Mouse (Mus musculus): ENCODE measurements around the gene Cryz. TPM values are rescaled to one million over a fixed set of nuclear protein-coding genes. Genes with fewer than 3 reads are reported as not detected.

The Cryz gene
- polyA plus RNA-seq, 1 experiment from 2014 or later, result 9.3 TPM

GRCm38 (mm10) chr3:154577895-154578294 lies 18.6 kb upstream of the Cryz start:
- Histone ChIP-seq H3K9ac (no peak overlapping the region), H3K36me3 (peaks cover 15% of the 10 kb centered on the region), H3K4me1 (replicated peaks) (no peaks in the 10 kb centered on the region), H3K4me3 (no peak overlapping the region), H3K27ac (replicated peaks) (no peak overlapping the region), H3K27me3 (no peaks in the 10 kb centered on the region), H3K4me2 (no peak overlapping the region), H3K9me3 (no peaks in the 10 kb centered on the region)
- WGBS, result 94% methylated on average over 8 of the region's 8 CpGs
- no peak for ATAC-seq (ENCODE audit: low FRiP score, low read depth)

- Histone ChIP-seq H3K36me3 (peaks cover 31% of the 10 kb centered on the region), H3K4me2 (no peak overlapping the region), H3K9me3 (no peaks in the 10 kb centered on the region), H3K27ac (replicated peaks) (no peak overlapping the region), H3K9ac (no peak overlapping the region), H3K4me3 (no peak overlapping the region), H3K4me1 (replicated peaks) (no peaks in the 10 kb centered on the region), H3K27me3 (no peaks in the 10 kb centered on the region)
- 89% methylated on average over 8 of the region's 8 CpGs for WGBS
- ATAC-seq (ENCODE audit: low FRiP score, low read depth), result 0 out of 2 replicates have a peak, but pooled peaks have one; percentile 27
These were observed 12.2 kb upstream of the Cryz start for GRCm38 (mm10) chr3:154584351-154584750.

GRCm38 (mm10) chr3:154590971-154591370 lies 5.5 kb upstream of the Cryz start:
- WGBS, result 97% methylated on average over 5 of the region's 5 CpGs
- Histone ChIP-seq H3K27me3 (no peaks in the 10 kb centered on the region), H3K9me3 (no peaks in the 10 kb centered on the region), H3K27ac (replicated peaks) (no peak overlapping the region), H3K9ac (no peak overlapping the region), H3K4me1 (replicated peaks) (no peaks in the 10 kb centered on the region; the same call in 1 of the 2 replicates), H3K4me2 (no peak overlapping the region), H3K36me3 (peaks cover 43% of the 10 kb centered on the region), H3K4me3 (no peak overlapping the region)
- ATAC-seq (ENCODE audit: low FRiP score, low read depth), result no peak

- peaks cover 4% of the 10 kb centered on the region for H3K4me1 ChIP-seq (replicated peaks)
- no peaks in the 10 kb centered on the region for H3K9me3 ChIP-seq
- no peak for ATAC-seq (ENCODE audit: low FRiP score, low read depth)
- no peak overlapping the region for H3K4me2 ChIP-seq
- no peak overlapping the region for H3K9ac ChIP-seq
- H3K27ac ChIP-seq (replicated peaks), result no peak overlapping the region
- H3K36me3 ChIP-seq, result peaks cover 41% of the 10 kb centered on the region
- H3K4me3 ChIP-seq, result no peak overlapping the region
- no peaks in the 10 kb centered on the region for H3K27me3 ChIP-seq
- WGBS, result 96% methylated on average over 3 of the region's 3 CpGs
These were observed 4.9 kb upstream of the Cryz start for GRCm38 (mm10) chr3:154591621-154592020.

- H3K36me3 ChIP-seq, result peaks cover 27% of the 10 kb centered on the region
- 90% methylated on average over 6 of the region's 6 CpGs for WGBS
- H3K9ac ChIP-seq, result no peak overlapping the region
- no peak overlapping the region for H3K4me2 ChIP-seq
- H3K27me3 ChIP-seq, result no peaks in the 10 kb centered on the region
- H3K27ac ChIP-seq (replicated peaks), result no peak overlapping the region
- H3K9me3 ChIP-seq, result no peaks in the 10 kb centered on the region
- H3K4me1 ChIP-seq (replicated peaks), result peaks cover 10% of the 10 kb centered on the region
- no peak for ATAC-seq (ENCODE audit: low FRiP score, low read depth)
- no peak overlapping the region for H3K4me3 ChIP-seq
These were observed 2.9 kb upstream of the Cryz start for GRCm38 (mm10) chr3:154593596-154593995.

GRCm38 (mm10) chr3:154594156-154594555 lies 2.4 kb upstream of the Cryz start:
- peaks cover 10% of the 10 kb centered on the region for H3K4me1 ChIP-seq (replicated peaks)
- WGBS, result 94% methylated on average over 6 of the region's 6 CpGs
- H3K4me2 ChIP-seq, result no peak overlapping the region
- H3K27me3 ChIP-seq, result no peaks in the 10 kb centered on the region
- no peak overlapping the region for H3K4me3 ChIP-seq
- no peaks in the 10 kb centered on the region for H3K9me3 ChIP-seq
- peaks cover 27% of the 10 kb centered on the region for H3K36me3 ChIP-seq
- no peak overlapping the region for H3K9ac ChIP-seq
- no peak for ATAC-seq (ENCODE audit: low FRiP score, low read depth)
- H3K27ac ChIP-seq (replicated peaks), result no peak overlapping the region

- ATAC-seq (ENCODE audit: low FRiP score, low read depth), result peak; percentile 96
- Histone ChIP-seq H3K4me2 (peak within 1 kb of the TSS; percentile 81), H3K27me3 (no peaks in the 10 kb centered on the region), H3K4me1 (replicated peaks) (peaks cover 10% of the 10 kb centered on the region), H3K4me3 (peak within 1 kb of the TSS; percentile 62), H3K36me3 (peaks cover 14% of the 10 kb centered on the region; the same call in 1 of the 2 replicates), H3K27ac (replicated peaks) (peak within 1 kb of the TSS; percentile 95), H3K9me3 (no peaks in the 10 kb centered on the region), H3K9ac (peak within 1 kb of the TSS; percentile 68)
- WGBS, result under 1% methylated on average over 38 of the region's 38 CpGs
These were observed 533 bp downstream of the Cryz start, which contains the start of gene Tyw3 for GRCm38 (mm10) chr3:154596934-154597554. Gene Tyw3 (minus strand): TSS chr3:154597104.

- peak overlapping the region; percentile 68 for H3K9ac ChIP-seq
- ATAC-seq (ENCODE audit: low FRiP score, low read depth), result 0 out of 2 replicates have a peak, but pooled peaks have one; percentile 0
- 34% methylated on average over 7 of the region's 7 CpGs for WGBS
These were observed 1.1 kb downstream of the Cryz start for GRCm38 (mm10) chr3:154597561-154597960.

GRCm38 (mm10) chr3:154602141-154602540 lies 5.6 kb downstream of the Cryz start:
- no peak for ATAC-seq (ENCODE audit: low FRiP score, low read depth)
- peaks cover 4% of the 10 kb centered on the region; the same call in 1 of the 2 replicates for H3K36me3 ChIP-seq
- H3K4me1 ChIP-seq (replicated peaks), result peaks cover 7% of the 10 kb centered on the region; the same call in 1 of the 2 replicates
- H3K9me3 ChIP-seq, result no peaks in the 10 kb centered on the region
- no peak overlapping the region for H3K4me2 ChIP-seq
- H3K4me3 ChIP-seq, result no peak overlapping the region
- H3K27me3 ChIP-seq, result no peaks in the 10 kb centered on the region
- no peak overlapping the region for H3K9ac ChIP-seq
- H3K27ac ChIP-seq (replicated peaks), result no peak overlapping the region

More at GRCm38 (mm10) chr3:154597561-154597960, 1.1 kb downstream of the Cryz start:
- Histone ChIP-seq H3K9me3 (no peaks in the 10 kb centered on the region), H3K4me1 (replicated peaks) (peaks cover 10% of the 10 kb centered on the region), H3K36me3 (peaks cover 10% of the 10 kb centered on the region; the same call in 1 of the 2 replicates), H3K27ac (replicated peaks) (peak overlapping the region; percentile 95), H3K4me3 (peak overlapping the region; percentile 62), H3K4me2 (peak overlapping the region; percentile 81), H3K27me3 (no peaks in the 10 kb centered on the region)

GRCm38 (mm10) chr3:154604871-154605270 lies 8.4 kb downstream of the Cryz start:
- H3K4me1 ChIP-seq (replicated peaks), result no peaks in the 10 kb centered on the region
- ATAC-seq (ENCODE audit: low FRiP score, low read depth), result no peak
- H3K9ac ChIP-seq, result no peak overlapping the region
- no peaks in the 10 kb centered on the region for H3K9me3 ChIP-seq
- H3K4me2 ChIP-seq, result no peak overlapping the region
- H3K36me3 ChIP-seq, result peaks cover 4% of the 10 kb centered on the region; the same call in 1 of the 2 replicates
- H3K27me3 ChIP-seq, result no peaks in the 10 kb centered on the region
- WGBS, result 71% methylated on average over 5 of the region's 5 CpGs
- no peak overlapping the region for H3K27ac ChIP-seq (replicated peaks)
- H3K4me3 ChIP-seq, result no peak overlapping the region

GRCm38 (mm10) chr3:154607896-154608295 lies 11.4 kb downstream of the Cryz start:
- no peaks in the 10 kb centered on the region for H3K9me3 ChIP-seq
- H3K4me1 ChIP-seq (replicated peaks), result no peaks in the 10 kb centered on the region
- no peak for ATAC-seq (ENCODE audit: low FRiP score, low read depth)
- peaks cover 4% of the 10 kb centered on the region; the same call in 1 of the 2 replicates for H3K36me3 ChIP-seq
- H3K4me3 ChIP-seq, result no peak overlapping the region
- 91% methylated on average over 1 of the region's 1 CpGs for WGBS
- no peak overlapping the region for H3K27ac ChIP-seq (replicated peaks)
- no peak overlapping the region for H3K4me2 ChIP-seq
- H3K27me3 ChIP-seq, result no peaks in the 10 kb centered on the region
- no peak overlapping the region for H3K9ac ChIP-seq

GRCm38 (mm10) chr3:154611888-154612287 lies 15.4 kb downstream of the Cryz start:
- Histone ChIP-seq H3K4me1 (replicated peaks) (no peaks in the 10 kb centered on the region), H3K4me3 (no peak overlapping the region), H3K27ac (replicated peaks) (no peak overlapping the region), H3K36me3 (no peaks in the 10 kb centered on the region), H3K9me3 (no peaks in the 10 kb centered on the region), H3K27me3 (no peaks in the 10 kb centered on the region), H3K9ac (no peak overlapping the region), H3K4me2 (no peak overlapping the region)
- ATAC-seq (ENCODE audit: low FRiP score, low read depth), result no peak
- 95% methylated on average over 3 of the region's 3 CpGs for WGBS
